Mouse (Mus musculus): Measurements from ENCODE around the gene Rcan1. TPM values are rescaled to one million over a fixed set of nuclear protein-coding genes. Genes with fewer than 3 reads are reported as not detected.

The Rcan1 gene
- total RNA-seq, 2 experiments from 2014 or later, result 55.4 to 60.9 TPM

DNA sequence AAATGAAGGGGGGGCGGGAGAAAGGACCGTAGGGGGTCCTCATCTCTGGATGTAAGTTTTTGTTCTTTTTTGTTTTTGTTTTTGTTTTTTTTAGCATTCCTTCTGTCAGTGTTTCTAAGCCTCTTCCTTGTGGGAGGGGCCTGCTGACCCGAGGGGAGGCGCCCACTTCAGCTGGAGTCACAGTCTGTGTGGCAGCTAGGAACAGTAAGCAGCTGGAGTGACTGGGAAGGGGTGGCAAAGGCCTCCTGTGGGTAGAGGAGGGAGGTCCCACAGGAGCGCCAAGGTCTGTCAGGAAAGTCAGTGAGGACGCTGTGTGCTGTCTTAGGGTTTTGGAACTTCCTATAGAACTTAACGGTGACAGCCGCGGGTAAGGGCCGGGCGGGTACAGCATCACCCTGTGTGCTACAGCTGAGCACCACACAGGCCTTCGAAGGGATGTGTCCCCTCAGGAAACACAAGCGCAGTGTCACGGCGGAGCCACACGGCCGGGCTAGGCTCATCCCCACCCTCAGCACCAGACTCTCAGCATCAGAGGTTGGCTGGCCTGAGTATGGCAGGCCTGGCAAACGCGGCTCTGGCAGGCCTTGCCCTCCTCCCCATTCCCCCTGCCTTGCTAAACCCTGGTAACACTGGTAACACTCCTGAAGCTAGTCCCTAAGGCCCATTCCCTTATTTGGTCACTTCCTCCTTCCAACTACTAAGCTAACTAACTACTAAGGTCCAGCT, 58.5 kb downstream of the Rcan1 start:
- intact Hi-C loops (cut with DNase I), result no loop called here
- no peak for DNase-seq (ENCODE audit: low spot score in 2 of 2)

DNA sequence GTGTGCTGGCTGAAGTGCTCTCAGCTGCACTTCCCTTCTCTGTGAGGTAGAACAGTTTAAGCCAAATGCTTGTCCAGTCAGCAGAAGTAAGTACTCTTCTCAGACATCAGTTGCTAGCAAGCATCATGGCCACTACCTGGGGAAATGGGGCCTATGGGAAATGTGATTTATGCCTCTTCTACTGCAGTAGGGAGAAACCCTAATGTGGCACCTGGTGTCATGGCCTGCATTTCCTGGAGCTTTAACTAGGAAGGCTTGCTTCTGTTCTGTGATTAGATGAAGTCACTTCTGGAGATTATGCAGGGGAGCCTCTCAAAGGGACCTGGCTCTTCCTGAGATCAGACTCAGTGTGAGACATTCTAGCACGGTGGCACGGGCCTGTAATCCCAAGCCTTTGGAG, 60.3 kb downstream of the Rcan1 start:
- intact Hi-C loops (cut with DNase I), result no loop called here

DNA sequence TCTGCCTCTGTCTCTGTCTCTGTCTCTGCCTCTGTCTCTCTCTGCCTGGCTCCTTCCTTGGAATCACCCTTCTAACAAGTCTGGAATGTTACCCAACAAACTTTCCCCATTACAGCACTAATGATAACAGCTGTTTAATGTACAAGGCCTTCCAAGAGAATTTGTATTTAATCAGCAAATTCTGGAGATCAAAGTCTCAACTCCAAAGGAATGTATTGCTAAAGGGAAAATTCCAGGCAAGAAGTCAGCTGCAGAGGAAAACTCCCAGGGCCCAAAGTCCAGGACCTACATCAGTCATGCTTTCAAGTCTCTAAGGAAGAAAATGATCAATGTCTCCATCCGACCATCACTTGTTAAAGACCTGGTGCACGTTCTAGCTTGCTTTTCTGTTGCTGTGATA, 62.8 kb downstream of the Rcan1 start:
- intact Hi-C loops (cut with DNase I), result no loop called here
- DNase-seq (ENCODE audit: low spot score in 2 of 2), result no peak

More for the DNA sequence above, 60.3 kb downstream of the Rcan1 start:
- DNase-seq (ENCODE audit: low spot score in 2 of 2), result no peak

DNA sequence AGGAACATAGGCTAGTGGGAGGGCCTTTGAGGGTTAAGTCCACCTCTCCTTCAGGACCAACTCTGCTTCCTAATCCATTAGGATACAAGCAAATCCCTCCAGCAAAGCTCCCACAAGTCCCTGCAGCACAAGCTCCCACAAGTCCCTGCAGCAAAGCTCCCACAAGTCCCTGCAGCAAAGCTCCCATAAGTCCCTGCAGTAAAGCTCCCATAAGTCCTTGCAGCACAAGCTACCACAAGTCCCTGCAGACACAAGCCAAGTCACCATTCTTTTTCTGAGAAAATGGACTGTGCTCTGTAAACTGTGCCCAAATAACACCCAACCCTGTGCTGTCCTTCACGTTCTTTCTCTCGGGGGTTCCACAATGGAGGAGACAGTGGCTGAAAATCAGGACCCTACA, 66.5 kb downstream of the Rcan1 start:
- intact Hi-C loops (cut with DNase I), result no loop called here

DNA sequence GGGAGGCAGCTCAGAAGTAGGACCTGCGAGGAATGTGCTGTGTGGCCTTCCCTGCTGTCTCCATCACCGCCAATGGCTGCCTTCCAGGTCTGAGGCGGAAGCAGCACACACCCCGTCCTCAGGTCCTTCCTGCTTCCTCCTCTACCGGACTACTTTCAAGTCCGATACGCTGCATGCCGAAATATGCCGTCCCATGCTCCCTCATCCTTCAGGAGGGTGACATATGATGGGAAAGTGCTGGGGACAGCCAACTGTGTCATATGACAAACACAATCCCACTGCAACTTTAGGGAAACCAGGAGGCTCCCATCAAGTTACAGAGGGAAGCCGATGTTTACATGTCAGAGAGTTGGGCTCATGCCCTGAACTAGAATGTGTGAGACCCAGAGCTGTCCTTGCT, 67.6 kb downstream of the Rcan1 start:
- DNase-seq (ENCODE audit: low spot score in 2 of 2), result no peak

More for the DNA sequence above, 66.5 kb downstream of the Rcan1 start:
- no peak for DNase-seq (ENCODE audit: low spot score in 2 of 2)

DNA sequence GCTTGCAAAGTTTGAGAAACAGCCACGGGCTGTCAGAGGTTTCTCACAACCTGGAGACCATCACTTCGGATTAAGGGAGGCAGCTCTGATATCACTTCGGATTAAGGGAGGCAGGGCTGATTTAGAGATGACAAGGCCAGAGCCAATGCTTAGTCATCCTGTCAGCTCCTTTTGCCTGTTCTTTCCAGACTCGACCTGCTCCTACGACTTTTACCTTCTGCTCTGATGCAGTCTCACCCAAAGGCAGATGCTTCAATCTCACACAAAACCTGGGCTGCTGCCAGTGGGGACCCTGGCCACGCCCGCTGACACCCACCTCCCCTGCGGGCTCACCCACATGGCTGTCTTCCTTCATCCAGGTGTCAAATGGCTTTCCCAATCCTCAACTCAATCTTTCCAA, 68.5 kb downstream of the Rcan1 start:
- no peak for DNase-seq (ENCODE audit: low spot score in 2 of 2)
- intact Hi-C loops (cut with DNase I), result no loop called here

More for the DNA sequence above, 67.6 kb downstream of the Rcan1 start:
- intact Hi-C loops (cut with DNase I), result no loop called here

DNA sequence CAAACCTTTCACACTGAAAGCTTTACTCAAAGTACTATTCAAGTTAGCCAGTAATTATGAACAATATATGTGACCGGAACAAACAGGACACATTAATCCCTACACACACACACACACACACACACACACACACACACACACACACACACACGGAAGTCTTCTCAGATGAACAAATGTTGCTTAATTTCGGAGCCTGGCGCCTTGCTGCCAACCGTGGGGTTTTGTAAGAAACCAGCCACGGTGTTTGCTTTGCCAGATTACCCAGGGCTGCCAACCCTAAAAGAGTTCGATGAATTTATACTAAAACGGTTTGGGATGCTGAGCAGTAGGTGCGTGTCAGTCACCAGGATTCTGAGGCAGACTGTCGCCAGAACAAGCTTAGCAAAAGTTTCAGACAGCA, 69.5 kb downstream of the Rcan1 start:
- intact Hi-C loops (cut with DNase I), result no loop called here
- DNase-seq (ENCODE audit: low spot score in 2 of 2), result no peak

DNA sequence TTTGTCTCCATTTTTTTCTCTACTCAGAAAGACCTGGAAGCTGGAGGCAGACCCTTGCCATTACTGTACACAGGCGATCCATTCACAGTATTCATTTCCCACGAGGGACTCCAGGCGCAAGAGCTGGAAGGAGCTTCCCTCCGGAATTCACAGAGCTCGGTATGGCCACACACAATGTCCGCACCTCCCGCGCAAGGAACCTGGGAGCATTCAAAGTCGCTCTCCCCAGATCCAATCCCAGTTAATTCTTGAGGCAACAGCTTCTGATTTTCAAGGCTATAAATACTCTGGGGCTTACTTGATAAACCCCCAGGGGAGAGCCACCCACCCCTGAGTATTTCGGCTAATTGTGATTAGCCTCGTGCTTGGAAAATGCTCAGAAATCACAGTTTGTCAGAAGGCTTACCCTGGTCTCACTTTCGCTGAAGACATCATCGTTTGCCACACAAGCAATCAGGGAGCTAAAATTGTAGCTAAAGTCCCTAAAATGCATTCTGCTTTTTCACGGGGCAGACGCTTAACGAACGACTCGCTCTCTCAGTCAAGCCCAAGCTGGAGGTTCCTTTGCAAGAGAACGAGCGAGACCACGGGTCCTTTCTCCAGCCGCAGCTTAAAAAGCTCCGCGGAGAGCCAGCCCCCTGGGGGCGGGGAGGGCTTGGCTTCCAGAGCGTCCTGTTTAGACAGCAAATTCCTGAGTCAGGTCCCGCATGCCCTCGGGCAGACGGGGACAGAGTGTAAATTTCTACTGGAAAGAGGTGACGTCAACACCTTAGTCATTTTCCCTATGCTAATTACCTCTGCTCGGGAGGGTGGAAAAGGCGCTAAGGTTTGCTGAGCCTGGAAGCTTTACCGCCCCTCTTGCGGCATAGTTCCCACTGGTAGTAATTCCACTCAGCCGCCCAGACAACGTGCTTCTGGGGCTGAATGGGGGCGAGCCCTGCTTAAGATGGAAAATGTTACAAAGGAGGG, 70.9 kb downstream of the Rcan1 start:
- DNase-seq (ENCODE audit: low spot score in 2 of 2), result peak; percentile 78
- intact Hi-C loops (cut with DNase I), result no loop called here

DNA sequence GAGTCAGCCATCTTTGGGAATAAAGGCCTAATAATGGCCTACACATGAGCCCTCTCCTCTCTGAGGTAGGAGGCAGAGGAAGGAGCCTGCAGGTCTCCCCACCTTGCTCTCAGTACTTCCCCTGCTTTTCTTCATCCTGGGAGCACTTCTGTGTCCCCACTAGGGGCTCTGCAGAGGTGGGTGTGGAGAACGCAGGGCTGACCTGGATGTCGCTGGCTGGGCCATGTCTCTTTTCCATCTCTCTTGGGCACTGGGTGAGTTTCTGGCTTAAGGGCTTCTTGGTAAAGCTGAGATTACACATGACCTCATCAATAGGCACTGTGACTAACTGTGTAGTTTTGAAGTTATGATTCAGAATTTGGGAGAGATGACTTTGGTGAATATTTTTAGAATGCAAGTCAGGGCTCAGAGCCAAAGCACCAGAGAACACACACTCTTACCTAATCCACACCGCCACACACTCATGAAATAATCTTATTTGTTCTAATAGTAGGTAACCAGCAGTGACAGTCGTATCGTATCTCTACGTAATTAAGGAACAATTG, 72.0 kb downstream of the Rcan1 start:
- intact Hi-C loops (cut with DNase I), result no loop called here
- no peak for DNase-seq (ENCODE audit: low spot score in 2 of 2)

DNA sequence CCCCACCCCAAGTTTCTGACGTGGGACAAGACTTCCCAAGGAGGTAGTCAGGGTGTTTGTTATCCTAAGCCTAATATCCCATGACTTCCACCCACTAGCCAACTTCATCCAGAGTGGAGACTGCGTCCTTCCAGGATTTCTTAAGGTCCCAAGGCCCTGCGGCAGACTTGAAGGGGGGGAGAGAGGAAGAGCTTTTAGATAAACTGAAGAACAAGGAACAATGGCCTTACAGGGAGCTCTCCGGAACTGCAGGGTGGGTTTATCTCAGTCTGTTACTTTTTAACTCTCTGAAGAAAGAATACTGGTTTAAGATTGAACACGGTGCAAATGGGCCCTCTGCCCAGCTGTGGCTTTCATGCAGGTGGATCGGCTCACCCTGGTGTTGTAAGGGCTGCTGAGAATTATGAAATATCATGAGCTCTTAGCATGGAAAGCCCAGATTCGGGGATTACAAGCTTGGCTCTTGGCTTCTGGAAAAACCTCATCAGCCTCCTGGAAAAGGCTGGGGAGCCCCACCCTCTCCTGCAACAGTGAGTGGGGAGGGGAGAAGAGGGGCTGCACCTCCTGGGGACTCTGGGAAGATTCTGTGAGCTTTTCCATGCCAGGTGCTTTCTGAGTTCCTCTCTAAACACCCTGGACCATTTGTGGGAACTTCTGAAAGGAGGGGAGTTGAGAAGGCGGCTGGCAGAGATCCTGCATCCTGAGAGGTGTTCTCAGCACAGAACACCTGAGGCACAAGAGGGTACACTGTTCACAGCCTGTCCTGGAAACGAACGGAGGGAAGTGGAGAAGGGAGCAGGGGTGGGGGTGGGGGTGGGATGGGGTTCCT, 72.7 kb downstream of the Rcan1 start:
- no peak for DNase-seq (ENCODE audit: low spot score in 2 of 2)
- intact Hi-C loops (cut with DNase I), result no loop called here

DNA sequence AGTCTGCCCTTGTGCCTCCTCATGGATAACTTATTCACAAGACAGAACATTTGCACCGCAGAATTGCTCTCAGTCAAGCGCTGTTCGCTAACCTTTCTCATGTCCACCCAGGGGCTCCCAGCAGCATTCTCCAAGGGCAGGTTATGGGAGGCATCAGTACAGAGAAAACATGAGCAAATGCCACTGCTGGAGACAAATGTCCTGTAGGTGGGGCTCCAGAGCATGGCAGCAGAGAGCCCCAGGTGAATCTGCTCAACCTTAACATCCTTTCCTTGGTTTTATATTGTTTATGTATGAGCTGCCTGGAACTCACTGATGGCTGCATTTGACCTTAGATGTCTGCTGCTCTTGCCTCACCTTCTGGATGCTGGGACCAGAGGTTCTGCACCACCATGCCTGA, 76.9 kb downstream of the Rcan1 start:
- intact Hi-C loops (cut with DNase I), result no loop called here
- no peak for DNase-seq (ENCODE audit: low spot score in 2 of 2)

DNA sequence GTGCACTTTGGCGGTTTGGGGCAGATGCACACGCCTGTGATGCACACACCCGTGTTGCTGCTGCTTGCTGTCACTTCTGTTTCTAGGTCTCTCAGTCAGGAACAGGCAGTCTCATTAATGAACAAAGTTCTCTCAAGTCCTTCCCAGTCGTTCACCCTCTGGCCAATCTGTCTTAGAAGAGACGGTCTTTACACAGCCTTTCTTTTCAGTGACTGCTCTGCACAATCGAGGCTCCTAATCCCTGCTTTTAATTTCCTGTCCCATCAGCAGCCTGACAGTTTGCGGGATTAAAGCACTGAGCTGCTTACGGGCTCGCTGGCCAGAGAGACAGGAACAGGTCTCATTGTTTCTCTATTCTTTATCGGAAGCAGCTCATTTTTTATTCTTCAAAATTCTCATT, 83.0 kb downstream of the Rcan1 start:
- intact Hi-C loops (cut with DNase I), result loop anchor here (2.0 kb wide), 1 partner anchor 69 kb away; no protein-coding TSS in a partner anchor
- no peak for DNase-seq (ENCODE audit: low spot score in 2 of 2)

DNA sequence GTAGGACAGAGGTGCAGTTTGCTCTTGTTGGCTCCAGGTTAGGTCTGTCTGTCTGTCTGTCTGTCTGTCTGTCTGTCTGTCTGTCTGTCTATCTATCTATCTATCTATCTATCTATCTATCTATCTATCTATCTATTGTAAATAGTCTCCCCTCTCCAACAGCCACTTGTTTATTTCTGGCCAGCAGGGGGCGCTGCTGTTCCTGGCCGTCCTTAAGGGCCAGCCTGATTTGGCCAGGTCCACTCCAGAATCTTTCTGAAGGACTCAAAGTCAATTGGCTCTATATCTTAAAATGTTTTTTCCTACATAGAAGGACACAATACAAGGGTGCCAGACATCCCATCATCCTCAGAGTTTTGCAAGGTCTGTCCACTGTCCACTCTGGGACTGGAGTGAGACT, 85.6 kb downstream of the Rcan1 start:
- intact Hi-C loops (cut with DNase I), result loop anchor here (2.0 kb wide), 1 partner anchor 60 kb away; no protein-coding TSS in a partner anchor
- peak; percentile 26 to 35 for DNase-seq (ENCODE audit: low spot score in 2 of 2)

DNA sequence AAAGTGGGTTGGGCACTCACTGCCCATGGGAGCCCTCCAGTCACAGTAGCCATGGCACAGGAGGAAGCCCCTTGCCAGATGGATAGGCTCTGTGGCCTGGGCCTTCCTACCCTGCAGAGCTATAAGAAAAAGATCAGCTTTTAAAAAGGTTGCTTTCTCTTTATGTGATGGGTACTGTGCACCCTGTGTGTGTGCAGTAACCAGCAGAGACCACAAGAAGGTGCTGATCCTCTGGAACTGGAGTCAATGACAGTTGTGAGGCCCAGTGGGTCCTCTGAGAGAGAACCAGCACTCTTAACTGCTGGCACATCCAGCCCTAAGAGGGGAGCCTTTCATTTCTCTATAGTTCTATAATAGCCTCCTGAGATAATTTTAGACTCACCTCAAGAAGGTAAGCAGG, 87.3 kb downstream of the Rcan1 start:
- DNase-seq (ENCODE audit: low spot score in 2 of 2), result no peak
- intact Hi-C loops (cut with DNase I), result no loop called here

DNA sequence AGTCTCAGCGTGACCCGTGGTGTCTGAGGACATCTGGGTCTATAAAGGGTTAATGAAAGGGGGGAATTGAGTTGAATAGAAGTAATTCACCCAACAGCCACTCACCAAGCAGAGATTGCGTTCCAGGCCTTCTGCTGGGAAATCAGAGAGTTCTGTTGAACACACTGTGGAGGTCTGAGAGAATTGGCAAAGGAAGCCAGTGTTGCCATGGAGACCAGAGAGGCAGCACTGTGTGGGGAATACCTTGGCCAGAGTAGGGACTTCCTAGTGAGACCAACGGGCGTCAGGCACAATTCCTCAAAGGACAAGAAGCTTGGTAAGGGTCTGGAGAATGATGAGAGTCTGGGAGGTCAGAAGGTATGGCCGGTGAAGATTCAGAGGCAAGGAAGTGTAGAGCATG, 88.2 kb downstream of the Rcan1 start:
- peak; percentile 62 to 66 for DNase-seq (ENCODE audit: low spot score in 2 of 2)
- intact Hi-C loops (cut with DNase I), result no loop called here

DNA sequence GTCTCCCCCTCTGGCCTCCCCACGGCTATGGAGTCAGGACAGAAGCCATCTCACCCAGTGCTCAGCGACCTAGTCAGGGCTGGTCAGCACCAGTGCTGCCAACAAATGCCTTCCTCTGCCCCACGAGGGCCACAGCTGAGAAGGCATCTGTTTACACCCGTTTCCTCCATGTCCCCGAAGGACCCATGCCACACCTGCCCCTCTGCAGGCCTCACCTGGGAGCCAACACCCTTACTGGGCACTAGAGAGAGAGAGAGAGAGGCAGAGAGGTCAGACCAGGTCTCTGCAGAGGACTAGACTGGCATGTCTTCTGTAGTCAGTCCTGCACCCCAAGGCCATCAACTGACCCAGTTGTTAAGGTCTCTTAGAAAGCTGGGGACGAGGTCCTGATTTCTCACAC, 89.6 kb downstream of the Rcan1 start:
- intact Hi-C loops (cut with DNase I), result no loop called here
- DNase-seq (ENCODE audit: low spot score in 2 of 2), result no peak

DNA sequence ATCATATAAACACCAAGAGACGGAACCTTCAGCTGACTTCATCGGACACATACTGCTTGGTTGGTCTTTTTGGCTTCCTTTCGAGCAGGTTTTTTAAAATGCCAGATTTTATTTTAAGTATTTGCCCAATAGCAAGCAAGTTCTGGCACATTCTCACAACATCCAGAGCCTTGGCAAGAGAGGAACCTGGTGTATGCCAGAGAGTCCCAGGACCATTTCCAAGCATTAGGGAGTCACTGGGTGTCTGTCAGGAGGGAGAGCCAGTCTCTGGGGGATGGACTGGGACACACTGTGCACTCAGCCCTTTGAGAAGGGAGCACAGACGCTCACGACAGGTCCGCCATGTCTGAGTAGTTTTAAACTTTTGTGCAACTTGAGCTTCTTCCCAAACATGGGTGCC, 93.7 kb downstream of the Rcan1 start:
- intact Hi-C loops (cut with DNase I), result no loop called here
- DNase-seq (ENCODE audit: low spot score in 2 of 2), result no peak

DNA sequence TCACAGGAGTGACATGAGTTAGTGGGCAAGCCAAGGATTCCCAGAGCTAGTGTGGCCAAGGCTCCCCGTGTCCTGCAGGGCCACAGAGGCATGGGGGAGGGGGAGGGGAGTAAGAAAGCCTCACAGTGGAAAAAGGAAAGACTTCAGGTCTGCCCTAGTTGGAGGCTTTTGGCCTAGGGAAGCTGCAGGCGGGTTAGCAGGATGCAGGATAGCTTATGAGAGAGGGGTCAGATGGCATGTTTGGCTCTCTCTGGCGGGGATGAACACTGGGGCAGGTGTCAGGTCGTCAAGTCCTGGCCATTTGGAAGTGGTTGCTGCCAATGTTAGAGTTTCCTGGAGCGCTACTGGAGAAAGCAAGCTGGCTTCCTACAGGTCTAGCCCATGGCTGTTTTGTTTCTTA, 99.0 kb downstream of the Rcan1 start:
- intact Hi-C loops (cut with DNase I), result no loop called here
- DNase-seq (ENCODE audit: low spot score in 2 of 2), result no peak

DNA sequence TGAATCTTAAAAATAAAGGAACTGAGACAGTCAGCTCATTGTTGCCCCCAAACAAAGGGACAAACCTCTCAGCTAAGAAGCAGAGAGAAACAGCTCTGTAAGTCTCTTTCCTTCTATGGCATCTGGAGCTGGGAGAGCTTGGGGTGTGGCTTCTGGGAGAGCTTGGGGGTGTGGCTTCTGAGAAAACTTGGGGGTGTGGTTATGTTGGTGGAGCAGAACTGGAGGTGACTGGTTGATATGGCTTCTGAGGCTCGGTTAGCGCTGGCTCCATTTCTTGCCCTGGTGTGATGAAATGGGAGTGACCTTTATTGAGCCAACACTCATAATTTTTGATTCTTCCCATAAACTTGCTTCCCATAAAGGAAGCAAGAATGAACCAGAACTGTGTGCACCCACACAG, 101.4 kb downstream of the Rcan1 start:
- no peak for DNase-seq (ENCODE audit: low spot score in 2 of 2)
- intact Hi-C loops (cut with DNase I), result no loop called here

DNA sequence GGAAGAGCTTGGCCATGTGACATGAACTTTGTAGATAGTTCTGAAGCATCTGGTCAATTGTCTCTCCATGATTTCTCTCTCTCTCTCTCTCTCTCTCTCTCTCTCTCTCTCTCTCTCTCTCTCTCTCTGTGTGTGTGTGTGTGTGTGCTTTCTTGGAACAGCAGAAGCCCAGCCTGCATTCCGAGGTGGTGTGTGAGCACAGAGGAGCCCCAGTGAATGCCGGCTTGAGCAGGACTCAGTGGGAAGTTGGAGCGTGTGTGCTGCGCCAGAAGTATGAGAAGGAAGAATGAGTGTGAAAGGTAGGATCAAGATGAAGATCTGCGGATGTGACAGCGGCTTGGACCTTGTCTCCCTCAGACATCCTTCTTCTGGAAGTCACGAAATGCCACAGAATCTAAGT, 105.2 kb downstream of the Rcan1 start:
- intact Hi-C loops (cut with DNase I), result no loop called here
- DNase-seq (ENCODE audit: low spot score in 2 of 2), result no peak

Data from left cerebral cortex, postnatal 36 days (tissue).